Mouse (Mus musculus): Measurements from ENCODE around the gene Tenm2.

DNA sequence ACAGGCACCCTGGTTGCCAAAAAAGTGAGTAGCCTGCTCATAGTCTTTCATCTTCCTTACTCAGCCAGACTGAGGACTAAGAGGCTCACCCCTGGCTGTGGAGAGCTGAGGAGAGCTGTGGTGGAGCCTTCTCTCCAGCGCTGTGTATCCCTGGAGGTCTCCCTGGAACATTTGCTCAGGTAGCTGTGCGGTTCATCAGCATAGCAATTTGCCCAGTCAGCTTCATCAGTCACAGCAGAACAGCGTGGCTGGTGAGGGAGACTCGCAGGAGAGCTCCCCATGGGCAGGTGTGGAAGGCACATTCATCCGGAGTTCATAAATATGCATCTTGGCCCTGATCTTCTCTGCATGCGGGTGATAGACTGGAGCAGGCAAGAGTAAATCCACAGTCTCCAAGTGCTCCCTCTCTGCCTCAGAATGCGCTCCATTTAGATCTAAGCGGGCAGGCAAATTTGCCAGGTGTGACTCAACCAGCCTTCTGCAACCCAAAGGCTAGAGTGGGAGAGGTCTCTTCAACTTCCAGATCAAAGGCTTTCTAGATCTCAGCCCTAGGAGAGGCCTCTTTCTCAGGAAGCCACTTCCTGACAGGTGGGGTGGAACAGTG, 751.2 kb downstream of the Tenm2 start:
- no peak for TF ChIP-seq EP300 (IDR thresholded peaks at IDR 0.05)
- no peak for TF ChIP-seq CTCF (IDR thresholded peaks at IDR 0.05)

All from lung, postnatal 0 days (tissue).